Mouse (Mus musculus) thymus, adult 2 months (tissue): Measurements from ENCODE around the gene Mogs.

Experiments used
- CTCF ChIP-seq: fragments of 200-500 bp; IDR thresholded peaks from 2 replicates; pipeline ENCODE4 v1.5.1; 2012; ENCODE audit warnings: mild to moderate bottlenecking, control low read depth, low read length, moderate library complexity, borderline replicate concordance; ENCODE audit not compliant: control insufficient read depth, poor library complexity, insufficient read depth; ENCODE audit errors: extremely low read depth
- POLR2A ChIP-seq: fragments of 200-500 bp; IDR thresholded peaks from 2 replicates; pipeline ENCODE4 v1.6.1; 2012; ENCODE audit warnings: mild to moderate bottlenecking, low read length, control low read depth, moderate library complexity; ENCODE audit not compliant: control insufficient read depth, poor library complexity, insufficient read depth; ENCODE audit errors: extremely low read depth

DNA sequence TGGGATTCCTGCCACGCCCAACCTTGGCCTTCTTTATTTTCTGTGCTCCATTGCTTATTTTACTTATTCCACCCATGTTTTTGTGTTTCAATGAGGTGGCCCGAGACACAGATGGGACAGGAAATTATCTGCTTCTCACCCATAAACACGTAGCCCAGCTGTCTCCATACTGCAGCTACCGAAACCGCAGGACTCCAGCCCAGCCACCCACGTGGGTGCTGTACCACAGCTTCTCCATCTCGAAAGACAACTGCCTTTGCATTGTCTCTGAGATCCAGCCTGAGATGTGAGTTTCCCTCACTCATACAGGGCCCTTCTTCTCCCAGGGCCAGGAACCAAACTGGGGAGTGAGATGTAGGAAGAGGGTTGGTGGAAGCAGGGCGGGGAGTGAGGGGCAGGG lies 49.3 kb upstream of the Mogs start:
- TF ChIP-seq CTCF (no peak), POLR2A (no peak)
